Mouse (Mus musculus): ENCODE results near the gene Gse1. TPM values are rescaled to one million over a fixed set of nuclear protein-coding genes. Genes with fewer than 3 reads are reported as not detected.
A peak's percentile ranks its signal among the peaks of the same experiment; 100 is the strongest.

Gene Gse1
- total RNA-seq, 2 experiments from 2014 or later = 146 to 158 TPM

DNA sequence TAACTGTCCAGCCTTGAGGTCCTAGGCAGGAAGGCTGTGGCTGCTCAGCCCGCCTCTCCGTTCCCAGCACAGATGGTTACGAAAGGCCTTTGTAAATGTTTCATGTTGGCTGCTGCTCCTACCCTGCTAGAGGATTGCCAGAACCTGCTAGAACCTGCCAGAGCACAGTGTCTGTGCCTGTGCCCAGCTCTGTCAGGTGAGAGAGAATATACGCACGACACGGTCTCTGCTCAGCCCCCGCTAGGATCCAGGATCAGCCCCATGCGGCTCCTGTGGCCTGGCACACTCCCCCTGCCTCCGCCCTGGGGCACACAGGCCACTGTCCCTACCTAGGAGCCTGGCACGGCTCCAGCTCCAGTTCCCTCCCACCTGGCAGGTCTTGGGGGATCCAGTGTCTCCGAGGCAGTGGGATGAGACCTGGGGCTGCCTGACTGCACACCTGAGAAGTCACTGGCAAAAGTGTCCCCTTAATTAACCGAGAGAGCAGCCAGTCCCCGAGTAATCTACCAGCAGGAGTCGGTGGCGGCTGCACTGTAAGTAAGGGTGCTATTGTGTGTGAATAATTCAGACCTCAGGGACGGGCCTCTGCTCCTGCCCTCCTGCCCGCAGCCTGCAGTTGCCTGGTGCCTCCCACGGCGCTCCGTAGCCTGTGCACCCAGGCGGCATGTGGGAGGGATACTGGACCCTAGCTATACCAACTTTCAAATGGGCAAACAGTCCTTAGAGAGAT lies 209.6 kb downstream of the Gse1 start:
- peak overlapping the region; percentile 93 for H3K27ac ChIP-seq
- peak; percentile 34 for TF ChIP-seq CTCF (conservative IDR thresholded peaks at IDR 0.05)
- H3K4me3 ChIP-seq = no peak overlapping the region
- peak in 1 of 2 experiments; percentile 50 for DNase-seq (ENCODE audit: low spot score in 2 of 2)

- peak overlapping the region; percentile 93 for H3K27ac ChIP-seq
- peak; percentile 55 to 63 for DNase-seq (ENCODE audit: low spot score in 2 of 2)
- TF ChIP-seq CTCF (conservative IDR thresholded peaks at IDR 0.05) = no peak
- H3K4me3 ChIP-seq = no peak overlapping the region
These were observed 211.1 kb downstream of the Gse1 start for GRCm38 (mm10) chr8:120439309-120439708.

GRCm38 (mm10) chr8:120440739-120441138 lies 212.5 kb downstream of the Gse1 start:
- TF ChIP-seq CTCF (conservative IDR thresholded peaks at IDR 0.05) = no peak
- DNase-seq (ENCODE audit: low spot score in 2 of 2) = peak; percentile 51 to 67
- Histone ChIP-seq H3K27ac (peak overlapping the region; percentile 93), H3K4me3 (no peak overlapping the region)

DNA sequence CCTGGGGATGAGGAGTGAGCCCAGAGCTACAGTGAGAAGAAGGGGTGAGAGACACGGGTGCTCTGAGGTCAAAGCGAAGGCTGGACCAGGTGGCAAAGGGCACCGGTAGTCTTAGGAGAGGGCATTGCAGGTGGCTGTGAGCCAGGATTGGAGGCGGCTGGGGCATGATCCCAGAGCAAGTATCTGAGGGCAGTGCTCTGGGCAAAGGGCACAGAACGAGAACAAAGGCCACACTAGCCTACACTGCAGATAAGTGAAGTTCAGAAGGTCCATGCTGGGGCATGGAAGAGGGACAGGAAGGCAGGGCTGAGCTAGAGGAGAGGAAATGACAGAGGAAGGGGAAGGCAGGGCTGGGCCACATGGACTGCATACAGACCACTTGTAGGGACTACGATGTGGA lies 213.4 kb downstream of the Gse1 start:
- no peak overlapping the region for H3K4me3 ChIP-seq
- DNase-seq (ENCODE audit: low spot score in 2 of 2) = no peak
- peak overlapping the region; percentile 93 for H3K27ac ChIP-seq
- TF ChIP-seq CTCF (conservative IDR thresholded peaks at IDR 0.05) = no peak

DNA sequence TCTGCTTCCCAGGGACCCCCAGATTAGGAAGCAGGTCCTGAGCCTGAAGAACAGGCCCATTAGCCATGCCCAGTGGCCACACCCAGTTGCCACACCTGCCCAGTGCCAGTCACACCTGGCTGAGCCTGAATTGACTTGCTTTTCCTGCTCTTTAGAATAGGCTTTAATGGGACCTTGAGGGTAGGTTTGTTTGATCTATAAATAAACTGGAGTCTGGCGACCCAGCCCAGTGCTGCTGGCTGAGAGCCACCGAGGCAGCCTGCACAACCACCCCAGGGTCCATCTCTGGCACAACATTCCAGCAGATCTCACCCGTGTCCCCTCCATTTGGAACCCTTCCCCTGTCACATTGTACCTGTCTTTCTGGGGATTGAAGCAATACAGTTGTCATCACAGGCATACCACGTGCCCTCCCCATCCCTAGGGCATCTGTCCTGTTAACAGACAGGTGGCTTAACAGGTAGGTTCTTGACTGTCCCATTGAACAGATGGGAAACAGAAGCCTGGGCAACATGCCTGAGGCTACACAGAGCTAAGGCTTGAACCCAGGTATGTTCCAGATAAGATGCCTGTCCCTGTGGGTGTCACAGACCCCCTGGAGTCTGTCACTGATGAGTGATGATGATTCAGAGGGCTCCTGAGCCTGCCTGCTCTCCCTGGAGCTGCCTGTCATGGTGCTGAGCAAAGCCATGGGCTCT lies 214.2 kb downstream of the Gse1 start:
- H3K27ac ChIP-seq = peak overlapping the region; percentile 93
- no peak for DNase-seq (ENCODE audit: low spot score in 2 of 2)
- TF ChIP-seq CTCF (conservative IDR thresholded peaks at IDR 0.05) = no peak
- H3K4me3 ChIP-seq = no peak overlapping the region

- no peak for DNase-seq (ENCODE audit: low spot score in 2 of 2)
- Histone ChIP-seq H3K4me3 (no peak overlapping the region), H3K27ac (no peak overlapping the region)
- no peak for TF ChIP-seq CTCF (conservative IDR thresholded peaks at IDR 0.05)
These were observed 217.0 kb downstream of the Gse1 start for GRCm38 (mm10) chr8:120445249-120445648.

GRCm38 (mm10) chr8:120448131-120448530 lies 219.9 kb downstream of the Gse1 start:
- TF ChIP-seq CTCF (conservative IDR thresholded peaks at IDR 0.05) = no peak
- H3K27ac ChIP-seq = peak overlapping the region; percentile 88
- DNase-seq (ENCODE audit: low spot score in 2 of 2) = no peak
- H3K4me3 ChIP-seq = no peak overlapping the region

GRCm38 (mm10) chr8:120449139-120449538 lies 220.9 kb downstream of the Gse1 start:
- no peak for DNase-seq (ENCODE audit: low spot score in 2 of 2)
- no peak for TF ChIP-seq CTCF (conservative IDR thresholded peaks at IDR 0.05)
- H3K27ac ChIP-seq = peak overlapping the region; percentile 88
- H3K4me3 ChIP-seq = no peak overlapping the region

DNA sequence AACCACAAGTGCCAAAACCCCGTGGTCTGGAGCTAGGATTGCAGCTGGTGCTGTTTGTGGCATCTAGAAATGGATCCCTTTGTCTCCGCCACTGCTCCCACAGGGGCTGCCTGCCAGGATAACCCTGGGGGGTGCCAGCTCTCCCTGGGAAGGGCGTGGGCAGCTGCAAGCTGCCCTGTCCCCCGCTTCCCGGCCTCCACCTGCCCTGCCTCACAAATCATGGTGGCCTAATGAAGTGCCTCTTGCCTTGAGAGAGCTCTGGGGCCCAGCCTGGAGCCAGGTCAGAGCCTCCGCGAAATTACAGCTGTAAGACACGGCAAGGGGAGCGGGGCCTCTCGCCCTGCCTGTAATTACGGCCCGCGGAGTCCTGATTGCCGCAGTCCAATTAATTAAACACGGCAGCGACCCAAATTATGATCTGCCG lies 221.4 kb downstream of the Gse1 start:
- Histone ChIP-seq H3K27ac (peak overlapping the region; percentile 88), H3K4me3 (no peak overlapping the region; the same call in 1 of the 2 replicates)
- TF ChIP-seq CTCF (conservative IDR thresholded peaks at IDR 0.05) = no peak
- peak; percentile 71 to 73 for DNase-seq (ENCODE audit: low spot score in 2 of 2)

- H3K27ac ChIP-seq = no peak overlapping the region
- no peak for DNase-seq (ENCODE audit: low spot score in 2 of 2)
- no peak overlapping the region for H3K4me3 ChIP-seq
- TF ChIP-seq CTCF (conservative IDR thresholded peaks at IDR 0.05) = no peak
These were observed 223.9 kb downstream of the Gse1 start for GRCm38 (mm10) chr8:120452111-120452510.

DNA sequence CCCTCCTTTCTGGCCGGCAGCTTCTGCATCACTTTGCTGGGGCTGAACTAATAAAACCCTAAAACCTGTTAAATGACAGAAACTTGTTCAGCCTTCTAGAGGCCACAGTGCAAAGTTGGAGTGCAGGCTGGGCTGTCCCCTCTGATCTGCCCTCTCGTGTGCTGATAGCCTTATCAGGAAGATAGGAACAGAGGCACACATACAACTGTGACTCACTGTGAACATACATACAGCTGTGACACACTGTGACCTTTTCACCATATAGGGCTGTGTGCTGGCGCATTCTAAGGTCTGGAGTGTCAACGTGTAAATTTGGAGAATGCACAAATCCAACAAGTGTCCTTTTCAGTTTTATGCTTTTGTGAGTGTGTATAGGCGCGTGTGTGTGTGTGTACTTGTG lies 226.1 kb downstream of the Gse1 start:
- no peak overlapping the region for H3K4me3 ChIP-seq
- DNase-seq (ENCODE audit: low spot score in 2 of 2) = no peak
- H3K27ac ChIP-seq = no peak overlapping the region
- no peak for TF ChIP-seq CTCF (conservative IDR thresholded peaks at IDR 0.05)

- peak overlapping the region; percentile 5; the same call in 1 of the 2 replicates for H3K27ac ChIP-seq
These were observed 232.1 kb downstream of the Gse1 start for GRCm38 (mm10) chr8:120460375-120460774.

DNA sequence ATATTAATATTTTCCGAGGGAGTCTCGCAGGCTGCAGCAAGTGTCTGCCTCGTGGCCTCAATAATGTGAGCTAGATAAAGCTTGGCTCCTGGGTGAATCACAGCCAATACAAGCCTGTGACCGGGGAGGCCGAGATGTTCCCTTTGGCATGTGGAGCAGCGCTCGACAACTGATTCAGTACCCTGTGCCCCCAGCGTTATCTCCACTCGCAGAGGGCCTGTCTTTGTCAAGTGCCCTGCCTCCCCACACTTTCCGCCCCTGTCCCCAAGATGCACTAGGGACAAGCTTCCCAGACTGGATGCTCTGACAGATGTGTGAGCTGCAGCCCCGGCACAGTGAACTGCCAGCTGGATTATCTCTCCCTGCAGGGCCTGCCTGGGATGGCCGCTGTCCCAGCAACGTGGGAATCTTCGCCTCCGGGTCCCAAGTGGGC lies 233.9 kb downstream of the Gse1 start:
- H3K27ac ChIP-seq = no peak overlapping the region
- TF ChIP-seq CTCF (conservative IDR thresholded peaks at IDR 0.05) = no peak
- H3K4me3 ChIP-seq = no peak overlapping the region
- no peak for DNase-seq (ENCODE audit: low spot score in 2 of 2)

More at GRCm38 (mm10) chr8:120460375-120460774, 232.1 kb downstream of the Gse1 start:
- TF ChIP-seq CTCF (conservative IDR thresholded peaks at IDR 0.05) = no peak
- peak in 1 of 2 experiments; percentile 37 for DNase-seq (ENCODE audit: low spot score in 2 of 2)
- H3K4me3 ChIP-seq = no peak overlapping the region
